Mouse (Mus musculus) spleen, postnatal 14 days (tissue): ENCODE results near the gene Slc25a22.

Source experiments
- DNase-seq, 2 experiments: peaks; one replicate each; pipeline ENCODE4 v3.0.0; 2021 to 2022; ENCODE audit warnings: low spot score in 2 of 2

The Slc25a22 gene

DNA sequence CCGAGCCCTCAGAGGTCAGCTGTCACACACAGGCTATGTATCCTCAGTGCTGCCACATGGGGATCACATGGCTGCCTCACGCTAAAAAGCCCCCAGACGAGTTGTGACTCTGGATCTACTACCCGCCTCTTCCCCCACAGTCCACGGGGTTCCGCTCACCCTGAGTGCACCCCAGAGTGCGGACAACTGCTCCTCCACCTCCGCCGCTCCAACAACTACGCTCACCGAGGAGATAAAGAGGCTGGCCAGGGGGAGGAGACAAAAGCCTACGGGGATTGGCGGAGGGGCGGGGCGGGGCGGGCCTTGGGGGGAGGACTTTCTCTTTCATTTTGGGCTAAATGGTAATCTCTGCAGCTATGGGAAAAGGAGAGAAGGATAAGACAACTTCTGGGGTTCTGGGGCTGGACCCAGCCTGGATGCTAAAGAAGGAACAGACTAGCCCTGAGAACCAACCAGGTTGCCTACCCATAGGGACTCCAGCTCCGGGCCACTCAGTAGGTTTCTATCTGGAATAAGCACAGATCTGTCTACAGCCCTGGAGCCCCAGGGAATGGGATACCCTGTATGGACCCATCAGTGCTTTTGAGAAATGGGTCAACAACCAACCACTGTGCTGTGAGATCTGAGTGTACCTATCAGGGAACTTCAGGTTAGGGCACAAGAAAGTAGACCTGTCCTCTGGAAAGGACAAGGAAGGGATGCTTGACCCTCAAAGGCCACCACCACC, 2.4 kb downstream of the Slc25a22 start:
- peak in 1 of 2 experiments; percentile 54 for DNase-seq

DNA sequence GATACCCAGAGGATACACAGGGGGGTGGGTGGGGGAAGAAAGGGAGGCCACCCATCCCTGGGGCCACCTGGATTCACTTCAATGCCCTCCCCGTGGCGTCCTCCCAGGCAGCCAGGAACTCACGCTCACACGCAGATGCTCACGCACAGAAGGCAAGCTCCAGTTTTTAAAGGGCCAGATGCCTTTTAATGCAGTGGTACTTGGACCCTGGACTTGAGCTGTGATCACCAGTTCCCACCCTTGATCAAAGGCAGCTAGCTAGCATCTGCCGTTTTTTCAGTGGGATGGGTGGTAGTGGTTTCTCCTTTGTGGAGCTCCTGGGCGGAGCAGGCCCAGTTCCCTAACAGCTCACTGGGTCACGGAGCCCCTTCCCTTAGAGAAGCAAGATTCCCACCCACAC, 3.2 kb downstream of the Slc25a22 start:
- no peak for DNase-seq

DNA sequence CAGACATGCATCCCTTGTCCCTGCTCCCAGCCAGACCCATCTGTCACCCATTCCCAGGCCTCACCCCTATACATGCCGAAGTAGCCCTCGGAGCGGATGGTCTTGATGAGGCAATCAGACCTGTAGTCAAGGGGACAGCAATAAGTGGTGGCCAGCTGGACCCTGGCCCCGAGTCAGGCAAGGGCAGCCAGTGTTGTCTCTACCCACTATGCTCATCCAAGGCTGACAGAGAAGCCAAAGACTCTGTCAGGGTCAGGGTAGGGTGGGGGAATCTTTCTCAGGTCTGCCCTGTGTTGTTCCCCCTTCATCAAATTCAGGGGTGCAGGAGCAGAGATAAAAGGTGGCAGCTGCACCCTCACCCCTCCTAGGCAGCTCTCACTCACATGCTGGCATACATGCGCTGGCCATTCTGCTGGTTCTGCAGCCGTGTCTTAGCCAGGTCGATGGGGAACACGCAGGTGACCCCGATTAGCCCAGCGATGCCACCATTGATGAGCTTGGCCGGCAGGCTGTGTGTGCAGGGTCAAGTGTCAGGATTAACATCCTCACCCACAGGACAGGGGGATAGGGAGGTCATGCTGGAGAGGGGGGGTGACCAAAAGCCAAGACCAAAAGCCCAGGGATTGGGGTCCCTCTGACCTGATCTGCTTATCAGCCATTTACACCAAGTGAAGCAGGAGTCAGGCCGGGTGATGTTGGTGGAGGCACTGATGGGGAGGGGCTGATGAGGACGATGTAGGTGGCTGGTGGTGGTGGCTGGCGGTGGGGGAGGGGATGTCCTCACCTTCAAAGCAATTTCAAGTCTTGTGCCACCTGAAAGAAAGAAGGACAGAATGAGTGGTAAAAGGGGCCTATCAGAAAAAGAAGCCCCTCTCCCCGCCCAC, 3.9 kb downstream of the Slc25a22 start:
- no peak for DNase-seq

DNA sequence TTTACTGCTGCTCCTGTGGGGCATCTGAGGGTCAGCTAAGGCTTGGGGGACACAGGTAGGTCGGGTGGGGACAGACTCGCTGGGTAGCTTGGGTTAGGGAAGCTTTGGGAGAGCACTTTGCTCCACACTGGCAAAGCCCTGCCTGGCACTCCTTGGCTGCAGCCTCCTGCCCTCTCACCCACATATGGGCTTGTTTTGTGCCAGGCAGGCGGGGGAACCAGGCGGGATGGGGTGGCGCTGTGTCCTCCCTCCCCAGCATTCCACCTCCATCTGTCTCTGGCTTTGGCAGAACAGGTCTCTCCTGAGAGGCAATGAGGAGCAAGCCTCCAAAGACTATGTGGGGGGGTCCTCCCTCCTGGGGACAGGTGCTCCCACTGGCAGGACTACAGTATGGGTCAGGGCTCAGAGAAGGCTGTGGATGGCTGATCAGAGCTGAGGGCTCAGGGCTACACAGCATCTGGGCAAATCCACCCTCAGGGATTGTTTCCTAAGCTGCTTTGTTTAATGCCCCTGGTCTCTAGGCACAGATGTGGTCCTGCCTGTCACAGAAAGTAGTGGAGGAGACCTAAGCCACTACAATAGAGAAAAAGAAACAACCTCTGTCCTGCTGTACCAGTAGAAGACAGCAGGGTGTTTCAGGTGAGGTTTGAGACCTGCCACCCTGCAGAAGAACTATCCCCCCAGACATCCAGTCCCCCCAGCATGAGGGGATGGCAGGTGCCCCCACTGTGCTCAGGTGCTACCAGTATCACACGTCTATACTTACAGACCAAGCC, 4.8 kb downstream of the Slc25a22 start:
- DNase-seq = no peak

DNA sequence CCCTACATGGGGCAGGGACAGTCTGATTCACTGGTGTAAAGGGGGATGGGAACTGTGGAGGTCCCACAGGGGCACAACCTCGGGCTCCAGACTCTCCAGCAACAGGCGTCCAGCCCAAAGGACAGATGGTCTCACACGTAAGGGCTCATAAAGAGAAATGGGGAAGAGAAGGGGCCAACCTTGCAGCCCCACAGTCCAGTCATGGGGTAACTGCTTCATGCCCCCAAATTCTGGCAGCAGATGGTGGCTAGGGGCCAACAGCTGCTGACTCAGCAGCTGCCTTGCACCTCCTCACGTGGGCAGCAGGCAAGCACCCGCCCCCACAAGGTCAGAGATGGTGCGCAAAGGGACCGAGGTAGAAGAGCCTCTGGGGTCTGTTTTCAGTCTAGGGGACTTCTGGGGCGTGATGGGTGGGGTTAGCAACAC, 5.5 kb downstream of the Slc25a22 start:
- no peak for DNase-seq

DNA sequence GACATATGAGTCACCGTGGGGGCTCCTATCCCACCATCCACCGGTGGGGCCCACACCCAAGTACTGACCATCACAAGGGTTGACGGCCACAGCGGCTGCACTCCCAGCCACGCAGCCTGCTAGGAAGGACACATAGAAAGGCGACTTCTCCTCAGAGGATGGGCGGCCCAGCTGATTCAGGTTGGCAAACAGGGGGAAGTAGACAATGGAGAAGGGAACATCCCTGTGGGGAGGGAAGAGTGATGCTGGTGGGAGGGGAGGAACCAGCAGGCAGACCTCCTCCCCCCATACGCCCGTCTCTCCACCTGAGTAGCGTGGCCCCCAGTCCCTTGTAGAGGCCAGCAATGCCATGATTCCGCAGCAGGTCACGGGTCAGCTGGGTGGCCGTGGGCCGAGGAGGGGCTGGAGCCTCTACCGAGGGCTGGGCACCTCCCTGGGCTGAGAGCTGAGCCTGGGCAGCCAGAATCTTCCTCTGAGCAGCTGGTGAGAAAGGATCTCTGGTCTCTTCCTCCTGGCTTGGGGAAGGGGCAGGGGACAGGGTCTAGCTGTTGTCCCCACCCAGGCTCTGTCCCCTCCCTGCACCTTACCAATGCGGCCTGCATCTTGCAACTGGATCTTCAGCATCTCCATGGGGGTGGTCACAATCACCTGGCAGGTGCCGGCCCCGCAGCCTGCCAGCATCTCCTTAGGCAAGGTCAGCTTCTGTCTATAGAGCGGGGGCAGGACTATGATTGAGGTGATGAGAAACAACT, 6.1 kb downstream of the Slc25a22 start:
- no peak for DNase-seq

DNA sequence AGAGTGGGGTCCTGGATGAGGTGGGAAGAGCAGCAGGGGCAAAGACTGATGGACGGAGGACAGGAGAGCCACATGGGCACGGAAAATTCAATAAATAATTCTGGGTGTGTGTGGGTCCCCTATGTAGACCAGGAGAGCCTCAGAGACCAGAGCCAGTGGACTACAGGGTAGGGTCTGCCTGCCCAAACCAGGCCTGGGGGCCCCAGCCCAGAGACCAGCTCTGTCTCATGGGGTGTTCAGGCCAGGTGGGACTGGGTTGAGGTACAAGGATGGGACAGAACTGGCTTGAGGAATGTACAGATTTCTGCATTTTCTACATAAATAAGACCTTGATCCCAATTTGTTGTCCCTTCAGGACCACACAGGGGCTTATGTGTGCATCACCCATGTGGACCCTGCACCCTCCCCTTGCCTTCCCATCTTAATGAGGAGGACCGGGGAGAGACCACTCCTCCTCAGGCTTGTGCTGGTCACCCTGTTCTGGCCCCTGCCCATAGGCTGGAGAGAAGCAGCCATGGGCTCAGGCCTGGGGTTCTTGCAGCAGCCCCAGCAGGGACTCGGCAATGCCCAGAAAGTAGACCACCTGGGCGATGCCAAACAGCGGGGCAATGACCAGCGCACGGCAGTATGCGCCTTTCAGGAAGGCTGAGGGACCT, 7.0 kb downstream of the Slc25a22 start:
- no peak for DNase-seq

DNA sequence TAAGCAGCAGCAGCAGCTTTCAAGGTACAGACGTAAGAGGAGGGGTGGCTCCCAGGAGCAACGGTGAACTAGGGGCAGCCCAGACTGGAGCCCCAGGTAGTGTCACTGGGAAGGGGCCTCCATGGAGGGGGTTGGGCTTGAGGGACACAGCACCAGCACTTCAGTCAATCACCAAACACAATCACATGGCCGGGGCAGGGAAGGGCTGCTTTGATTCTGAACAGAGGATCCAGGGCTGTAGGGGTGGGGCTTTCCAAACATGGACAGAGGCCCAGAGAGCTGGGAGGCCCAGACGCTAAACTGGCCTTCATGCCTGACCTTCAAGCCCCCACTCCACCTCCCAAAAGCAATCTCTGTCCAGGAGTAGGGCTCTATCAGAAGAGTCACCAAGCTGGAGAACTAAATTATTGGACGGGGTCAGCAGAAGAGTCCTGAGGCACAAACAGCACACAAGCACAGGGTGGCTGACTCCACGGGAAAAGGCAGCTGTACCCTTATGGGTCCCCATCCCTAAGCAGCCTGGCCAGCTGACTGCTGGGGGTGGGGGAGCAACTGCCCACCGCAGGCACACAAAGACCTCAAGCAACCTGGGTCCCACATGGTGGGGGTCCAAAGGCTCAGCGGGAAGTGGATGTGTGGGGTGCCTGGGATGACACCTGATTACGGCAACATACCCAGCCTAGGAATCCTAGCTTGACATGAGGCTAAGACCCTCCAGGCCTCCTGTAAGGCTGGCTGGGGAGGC, 7.7 kb downstream of the Slc25a22 start:
- DNase-seq = no peak

DNA sequence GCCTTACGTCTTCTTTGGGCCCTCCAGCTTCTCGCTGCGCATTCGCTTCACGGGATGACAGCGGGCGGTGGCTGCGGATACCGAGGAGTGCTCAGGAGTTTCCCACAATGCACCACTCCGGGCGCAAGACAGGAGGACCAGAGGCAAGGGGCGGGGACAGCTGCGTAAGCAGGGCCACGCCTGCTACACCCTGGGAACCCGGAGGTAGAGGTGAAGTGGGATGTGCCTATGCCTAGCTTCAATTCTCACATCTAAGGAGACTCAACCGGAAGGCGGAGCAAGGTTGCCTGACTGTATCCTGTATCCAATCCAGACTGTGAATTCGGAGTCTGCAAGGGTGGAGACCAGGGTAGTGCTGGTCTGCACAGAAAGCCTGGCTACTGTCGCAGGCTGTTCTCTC, 8.4 kb downstream of the Slc25a22 start, which contains the start of gene Cend1:
Gene Cend1 (minus strand): TSS at position 182 of the 400 bp plus-strand sequence.
- no peak for DNase-seq

DNA sequence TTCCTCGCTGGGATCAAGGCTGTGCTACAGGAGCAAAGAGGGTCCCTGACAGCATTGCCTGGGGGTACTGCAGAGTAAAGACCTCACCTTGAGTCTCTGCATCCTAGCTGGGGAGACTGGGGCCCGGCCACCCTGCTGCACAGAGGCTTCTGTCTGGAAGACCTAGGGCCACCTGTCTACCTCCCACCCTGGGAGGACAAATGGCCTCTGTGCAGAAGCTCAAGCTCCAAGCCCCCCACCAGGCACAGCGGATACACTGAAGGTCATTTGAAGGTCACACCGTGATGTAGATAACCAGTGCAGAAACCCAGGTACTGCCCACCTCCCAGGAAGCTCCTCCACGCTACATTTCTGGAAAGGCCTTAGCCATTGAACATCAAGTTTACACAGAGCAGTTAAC, 9.0 kb downstream of the Slc25a22 start:
- no peak for DNase-seq

DNA sequence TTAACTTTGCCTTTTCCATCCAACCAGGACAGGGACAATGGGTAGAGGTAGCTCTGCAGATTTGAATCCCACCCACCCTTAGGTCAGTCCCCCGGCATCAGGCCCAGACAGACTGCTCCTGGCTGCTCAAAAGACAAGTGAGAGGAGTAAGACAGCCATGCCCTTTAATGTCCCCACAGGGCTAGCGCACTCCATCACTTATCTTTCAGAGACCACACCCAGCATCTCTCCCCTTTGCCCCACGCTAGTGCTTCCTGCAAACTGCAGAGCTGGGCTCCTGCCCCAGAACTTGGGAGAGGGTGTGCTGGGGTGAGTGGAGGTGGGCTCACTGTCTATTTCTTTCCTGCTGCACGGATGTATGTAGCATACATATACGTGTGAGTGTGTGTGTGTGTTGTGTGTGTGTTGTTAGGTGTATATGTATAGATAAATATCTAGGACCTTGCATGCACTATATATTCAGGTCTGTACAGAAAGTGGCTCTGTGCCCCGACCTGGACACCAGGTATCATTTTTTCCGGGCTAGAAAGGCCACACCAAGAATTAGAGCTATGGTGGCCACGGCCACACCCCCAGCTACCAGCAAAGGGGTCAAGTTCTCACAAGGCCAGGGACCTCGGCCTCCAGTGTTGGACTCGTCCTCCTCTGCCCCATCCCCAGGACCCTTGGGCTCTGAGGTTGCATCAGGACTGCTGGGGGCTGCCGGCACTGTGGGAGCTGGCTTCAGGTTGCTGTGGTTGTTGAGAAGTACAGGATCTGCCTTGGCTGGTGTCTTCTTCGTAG, 10.6 kb downstream of the Slc25a22 start:
- DNase-seq = no peak

DNA sequence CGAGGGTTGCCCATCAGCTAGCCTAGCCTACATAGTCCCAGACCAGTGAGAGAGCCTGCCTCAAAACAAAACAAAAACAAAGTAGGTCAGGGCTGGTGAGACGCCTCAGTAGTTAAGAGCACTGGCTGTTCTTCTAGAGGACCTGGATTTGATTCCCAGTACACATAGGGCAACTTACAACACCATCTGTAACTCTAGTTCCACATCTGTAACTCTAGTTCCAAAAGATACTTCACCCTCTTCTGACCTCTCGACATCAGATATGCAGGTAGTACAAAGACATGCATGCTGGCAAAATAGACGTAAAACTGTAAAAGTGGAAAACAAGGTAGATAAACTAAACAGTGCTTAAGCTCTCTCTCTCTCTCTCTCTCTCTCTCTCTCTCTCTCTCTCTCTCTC, 13.9 kb downstream of the Slc25a22 start:
- DNase-seq = no peak

DNA sequence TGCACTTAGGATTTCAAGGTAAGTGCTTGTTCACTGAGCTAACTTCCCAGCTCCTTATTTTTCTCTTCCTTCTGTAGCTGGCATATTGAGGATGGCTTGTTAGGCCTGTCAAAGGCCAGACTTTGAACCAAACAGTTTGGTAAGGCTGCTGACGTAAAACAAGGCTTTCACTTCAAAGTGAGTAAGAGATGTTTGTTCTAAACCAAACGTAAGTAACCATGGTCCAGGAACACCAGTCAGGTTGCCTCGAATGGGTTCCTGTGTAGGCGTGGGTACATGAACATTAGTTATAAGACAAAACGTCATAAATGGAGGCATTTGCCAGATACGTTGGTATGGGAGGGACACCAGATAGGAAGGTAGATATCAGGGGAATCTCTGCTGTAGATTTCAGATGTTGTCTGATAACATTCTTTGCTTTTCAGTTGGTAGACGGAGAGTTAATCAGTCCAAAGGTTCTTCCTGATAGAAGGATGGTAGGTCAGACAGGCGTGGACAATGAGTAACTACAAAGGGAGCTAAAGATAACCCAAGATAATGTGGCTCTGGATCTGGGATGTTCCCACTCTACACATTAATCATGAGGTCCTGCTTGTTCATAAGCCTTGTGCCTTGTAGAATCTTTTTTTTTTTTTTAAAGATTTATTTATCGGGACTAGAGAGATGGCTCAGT, 17.5 kb downstream of the Slc25a22 start:
- DNase-seq = no peak

DNA sequence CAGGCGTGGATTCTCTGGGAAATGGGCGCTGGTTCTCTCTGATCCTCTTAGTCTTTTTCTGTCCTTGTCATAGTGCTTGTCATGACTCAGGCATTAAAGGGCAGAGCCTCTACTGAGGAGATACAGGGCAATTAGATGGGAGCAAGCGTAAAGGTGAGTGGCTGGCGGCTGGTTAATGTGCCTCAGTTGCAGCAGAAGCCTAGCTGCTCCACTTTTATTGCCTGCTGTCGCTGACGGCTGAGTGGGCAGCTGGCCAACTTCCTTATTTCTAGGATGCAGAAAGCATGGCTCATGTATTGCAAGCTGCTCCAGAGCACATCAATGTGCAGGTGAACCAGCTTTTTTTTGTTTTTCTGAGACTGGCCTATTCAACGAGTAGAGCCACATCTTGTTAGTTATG, 18.7 kb downstream of the Slc25a22 start:
- DNase-seq = no peak

DNA sequence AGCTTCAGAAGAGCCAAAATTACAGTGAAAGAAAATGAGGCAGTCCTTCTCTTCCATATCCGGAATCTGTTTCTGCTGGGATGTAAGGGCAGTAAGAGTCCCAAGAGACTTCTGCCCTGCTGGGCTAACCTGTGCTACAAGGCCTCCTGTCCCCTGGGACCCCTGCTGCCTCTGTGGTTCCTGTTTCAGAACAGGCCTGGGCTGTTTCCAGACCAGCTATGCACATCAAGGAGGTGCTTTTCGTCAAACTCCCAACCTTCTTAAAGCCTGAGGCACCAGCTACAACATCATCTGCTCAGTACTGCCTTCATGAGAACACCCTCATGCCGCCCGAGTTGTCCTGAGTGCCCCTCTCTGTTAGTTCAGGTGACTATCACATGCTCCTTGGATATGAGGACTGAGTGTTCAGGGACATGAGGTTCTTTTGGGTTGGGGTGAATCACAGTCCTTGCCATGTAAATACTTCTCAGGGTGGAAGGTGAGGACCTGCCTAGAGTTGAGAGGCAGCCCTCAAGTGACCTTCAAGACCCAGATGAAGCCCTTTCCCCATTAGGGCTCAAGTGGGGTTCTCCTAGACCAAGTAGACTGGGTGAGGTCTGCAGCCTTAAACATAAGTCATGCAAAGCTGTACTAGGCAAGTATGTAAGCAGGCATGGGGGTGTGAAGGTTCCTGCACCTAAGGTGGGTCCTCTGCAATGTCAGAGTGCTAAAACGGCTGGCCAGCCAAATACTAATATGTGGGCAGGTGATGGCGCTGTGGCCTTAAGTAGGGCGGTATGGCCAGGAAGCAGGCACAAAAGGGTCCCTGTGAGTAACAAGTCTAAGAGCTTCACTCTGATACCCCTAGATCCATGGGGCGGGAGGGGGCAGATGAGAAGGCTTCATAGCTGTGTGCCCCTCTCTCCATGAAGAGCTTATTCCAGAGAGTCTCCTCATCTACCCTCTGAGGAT, 19.7 kb downstream of the Slc25a22 start:
- no peak for DNase-seq

DNA sequence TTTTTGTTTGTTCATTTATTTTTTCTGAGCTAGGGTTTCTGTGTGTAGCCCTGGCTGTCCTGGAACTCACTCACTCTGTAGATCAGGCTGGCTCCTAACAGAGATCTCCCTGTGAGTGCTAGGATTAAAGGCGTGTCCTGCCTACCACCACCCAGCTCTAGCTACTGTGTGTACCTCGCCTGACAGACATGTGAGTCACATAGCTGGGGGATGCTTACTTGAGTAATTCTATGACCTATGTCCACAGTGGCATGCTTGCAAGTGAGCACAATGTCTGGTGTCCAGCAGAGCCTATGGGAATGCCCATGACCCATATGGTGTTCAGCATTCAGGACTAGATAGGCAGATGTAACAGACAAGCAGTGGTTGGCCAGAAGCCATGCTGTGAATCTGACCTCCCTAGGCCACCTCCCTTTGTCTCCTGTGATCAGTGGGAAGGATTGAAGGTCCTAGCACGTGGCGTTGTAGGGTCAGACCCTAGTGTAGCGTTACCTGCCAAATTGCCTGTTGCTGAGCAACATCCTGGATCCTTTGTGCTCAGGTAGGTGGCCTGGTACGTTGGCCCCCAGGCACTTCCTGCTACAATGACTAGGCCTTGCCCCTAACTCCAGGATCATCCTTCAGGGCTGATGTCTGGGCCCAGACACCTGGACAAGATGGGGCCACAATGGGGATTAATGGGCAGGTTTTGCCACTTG, 21.4 kb downstream of the Slc25a22 start:
- no peak for DNase-seq
